Mouse (Mus musculus): ENCODE results near the gene Aaas. TPM values are rescaled to one million over a fixed set of nuclear protein-coding genes. Genes with fewer than 3 reads are reported as not detected.
A peak's percentile ranks its signal among the peaks of the same experiment; 100 is the strongest.

Gene Aaas
- polyA plus RNA-seq (2017; shearing (Covaris generic)) = 10 to 100 TPM; 41.7 to 63.7 TPM

DNA sequence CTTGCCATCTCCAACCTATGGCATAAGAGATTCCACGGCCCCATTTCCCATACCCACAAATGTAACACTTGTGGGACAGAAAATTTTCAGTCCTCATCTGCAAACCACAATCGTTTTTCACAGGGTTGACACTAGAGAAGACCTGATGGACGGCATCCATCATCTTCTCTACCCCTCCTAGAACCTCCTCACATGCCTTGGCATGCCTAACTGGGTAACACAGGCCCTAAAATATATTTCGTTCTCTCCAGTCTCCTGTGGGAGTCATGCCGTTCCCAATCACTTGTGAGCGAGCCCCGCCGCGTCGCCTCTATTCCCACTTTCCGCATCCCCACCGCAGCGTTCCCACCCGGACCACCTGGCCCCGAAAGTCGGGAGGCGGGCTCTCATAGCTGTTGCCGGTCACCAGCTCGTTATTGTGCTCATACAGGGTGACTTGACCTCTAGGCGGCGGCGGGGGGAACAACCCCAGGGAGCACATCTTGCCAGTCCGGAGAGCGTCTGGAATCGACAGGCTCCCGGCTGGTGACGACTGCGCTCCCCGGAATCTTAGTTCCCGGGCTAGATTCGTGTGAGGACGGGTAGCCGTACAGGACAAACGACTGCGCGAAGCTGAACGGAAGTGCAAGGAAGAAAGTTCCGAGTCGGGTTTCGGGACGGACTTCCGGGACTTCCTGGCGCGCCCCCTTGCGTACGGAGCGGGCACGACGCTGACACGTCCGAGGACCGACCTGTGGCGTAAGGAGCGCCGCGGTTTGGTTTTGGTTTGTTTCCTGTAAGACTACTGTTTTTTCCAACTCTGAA, at the start of gene Aaas:
TSS of gene Aaas (minus strand) at position 634 of the 804 bp plus-strand sequence.
- peak; percentile 96 for ATAC-seq

DNA sequence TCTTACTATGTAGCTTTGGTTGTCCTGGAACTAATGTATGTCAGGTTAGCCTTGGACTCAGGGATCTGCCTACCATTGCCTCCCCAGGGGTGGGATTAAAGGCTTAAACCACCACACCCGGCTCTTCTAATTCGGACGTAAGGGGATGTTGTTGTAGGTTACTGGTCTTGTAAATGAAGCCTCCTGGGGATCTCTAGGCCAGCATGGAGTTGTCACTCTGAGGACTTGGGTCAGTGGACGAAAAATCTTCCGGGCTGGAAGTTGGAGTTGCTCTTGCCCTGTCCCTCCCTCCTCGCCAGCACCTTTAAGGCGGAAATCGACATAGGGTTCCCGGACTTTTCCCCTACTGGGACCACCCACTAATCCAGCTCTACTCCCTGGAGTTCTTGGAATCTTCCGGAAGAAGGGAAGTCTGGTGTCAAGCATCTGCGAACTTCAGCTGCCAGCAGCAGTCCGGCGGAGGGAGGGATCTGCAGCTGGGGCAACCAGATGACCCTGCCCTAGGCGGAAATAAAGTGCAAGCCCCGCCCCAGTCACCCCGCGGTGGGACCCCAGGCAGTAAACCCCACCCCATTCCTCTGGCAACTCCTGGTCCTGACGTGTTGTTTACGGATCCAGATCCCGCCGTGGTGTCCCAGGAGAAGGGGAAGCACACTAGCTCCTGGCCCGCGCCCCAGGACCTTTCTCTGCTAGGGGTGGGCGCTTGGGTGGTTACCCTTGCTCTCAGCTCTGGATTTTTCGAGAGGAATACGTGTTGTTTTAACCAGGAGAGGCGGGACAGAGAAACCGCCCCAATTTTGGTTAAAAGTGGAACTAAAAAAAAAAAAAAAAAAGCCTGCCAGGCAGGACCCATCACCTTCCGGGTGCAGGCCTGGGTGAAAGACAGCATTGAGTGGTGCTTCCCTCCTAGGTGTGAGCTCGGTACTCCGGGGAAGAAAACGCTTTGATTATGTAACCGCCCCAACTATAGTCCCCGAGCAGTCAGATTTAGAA, 49.0 kb upstream of the Aaas start:
- ATAC-seq = peak; percentile 83

DNA sequence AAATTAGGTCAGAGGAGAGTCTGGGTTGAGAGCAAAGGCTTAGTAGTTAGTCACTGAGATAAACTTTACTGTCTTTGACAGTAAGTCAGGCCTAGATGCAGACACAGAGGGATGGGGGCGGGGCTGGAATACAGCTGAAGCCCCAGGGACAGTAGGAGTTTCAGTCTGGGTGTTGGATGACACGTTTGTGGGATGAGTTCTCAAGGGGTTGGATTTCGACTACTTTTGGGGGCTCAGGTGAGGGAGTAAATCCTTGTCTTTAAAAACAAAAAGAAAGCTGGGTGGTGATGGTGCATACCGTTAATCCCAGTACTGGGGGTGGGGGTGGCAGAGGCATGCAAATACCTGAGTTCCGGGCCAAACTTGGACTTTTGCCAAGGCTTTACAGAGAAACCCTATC, 48.1 kb upstream of the Aaas start:
- ATAC-seq = no peak

DNA sequence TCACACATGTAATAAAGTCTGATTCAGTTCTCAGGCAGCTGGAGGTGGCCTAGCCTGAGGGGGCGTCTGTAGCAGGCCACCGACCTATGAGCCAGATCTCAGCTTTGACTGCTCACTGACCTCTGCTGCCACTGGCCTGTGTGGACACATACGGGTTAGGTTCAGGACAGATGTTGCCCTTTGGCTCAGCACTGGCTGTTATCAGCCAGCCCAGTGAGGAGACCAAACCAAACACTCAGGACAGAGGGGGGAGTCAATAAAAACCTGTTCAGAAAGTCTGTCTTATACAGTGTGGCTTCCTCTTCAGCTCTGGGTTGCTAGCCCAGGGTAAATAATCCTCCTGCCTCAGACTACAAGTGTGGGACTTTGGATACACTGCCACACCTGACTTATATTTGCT, 44.5 kb upstream of the Aaas start:
- no peak for ATAC-seq

DNA sequence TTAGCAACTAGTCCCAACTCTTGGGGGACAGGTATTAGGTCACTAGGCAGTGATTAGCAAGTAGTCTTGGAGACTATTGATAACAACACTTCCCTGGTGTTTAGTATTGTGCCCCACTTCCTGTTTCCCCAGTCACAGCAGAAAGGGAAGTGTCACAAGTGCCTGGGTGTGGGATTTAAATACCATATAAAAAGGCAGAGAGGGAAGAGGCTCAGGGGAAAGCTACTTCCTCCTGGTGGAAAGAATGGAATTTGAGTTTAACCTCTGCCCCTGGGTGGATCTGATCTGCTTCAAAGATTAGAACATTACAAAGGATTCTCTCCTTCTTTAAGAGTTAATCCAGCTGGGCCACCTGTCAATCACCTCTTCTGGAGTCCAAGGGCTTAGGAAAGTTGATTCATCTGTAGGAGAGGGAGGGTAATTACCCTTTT, 43.0 kb upstream of the Aaas start:
- ATAC-seq = peak; percentile 51

DNA sequence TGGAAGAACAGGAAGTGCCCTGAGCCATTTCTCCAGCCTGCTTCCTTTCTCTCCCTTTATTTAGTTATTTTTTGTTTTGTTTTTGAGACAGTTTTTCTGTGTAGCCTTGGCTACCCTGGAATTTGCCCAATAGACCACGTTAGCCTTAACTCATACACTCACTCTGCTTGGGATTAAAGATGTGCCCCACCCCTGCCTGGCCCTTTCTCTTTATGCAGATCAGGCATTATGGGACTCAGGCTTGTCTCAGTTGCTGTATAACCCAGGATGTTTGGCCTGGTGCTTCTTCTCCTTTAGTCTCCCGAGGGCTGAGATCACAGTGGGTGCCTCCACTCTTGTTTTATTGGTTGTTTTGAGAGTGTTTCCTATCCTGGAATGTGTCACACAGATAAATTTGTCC, 41.9 kb upstream of the Aaas start:
- no peak for ATAC-seq

DNA sequence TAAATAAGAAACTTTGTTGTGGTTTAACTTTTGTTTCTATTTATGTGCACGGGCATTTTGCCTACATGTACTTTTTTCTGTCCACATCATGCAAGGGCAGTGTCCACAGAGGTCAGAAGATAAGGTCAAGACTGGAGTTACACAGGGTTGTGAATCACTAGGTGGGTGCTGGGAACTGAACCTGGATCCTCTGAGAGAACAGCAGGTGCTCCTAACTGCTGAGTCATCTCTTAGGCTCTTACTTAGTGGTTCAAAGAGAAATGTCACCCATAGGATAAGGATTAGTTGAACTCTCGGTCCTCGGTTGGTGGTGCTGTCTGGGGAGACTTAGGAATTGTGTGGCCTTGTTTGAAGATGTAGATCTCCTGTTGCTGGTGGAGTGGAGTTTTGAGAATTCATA, 38.4 kb upstream of the Aaas start:
- ATAC-seq = no peak

DNA sequence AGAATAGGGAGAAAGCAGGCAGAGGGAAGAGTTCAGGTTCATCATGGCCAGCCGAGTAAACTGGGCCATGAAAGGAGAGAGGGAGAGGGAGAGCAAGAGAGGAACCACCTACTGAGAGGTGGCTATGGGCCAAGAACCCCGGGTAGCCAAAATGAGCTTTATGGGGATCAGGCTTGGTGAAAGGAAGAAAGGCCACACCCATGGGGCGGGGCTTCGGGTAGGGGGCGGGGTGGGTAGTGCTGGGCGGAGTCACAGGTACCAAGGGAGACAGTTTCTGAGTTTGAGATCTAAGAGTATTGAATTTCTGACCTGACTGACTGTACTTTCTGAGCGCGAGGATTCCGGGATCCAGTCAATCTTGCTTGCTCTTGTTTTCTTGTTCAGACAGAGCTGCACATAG, 36.1 kb upstream of the Aaas start:
- no peak for ATAC-seq

DNA sequence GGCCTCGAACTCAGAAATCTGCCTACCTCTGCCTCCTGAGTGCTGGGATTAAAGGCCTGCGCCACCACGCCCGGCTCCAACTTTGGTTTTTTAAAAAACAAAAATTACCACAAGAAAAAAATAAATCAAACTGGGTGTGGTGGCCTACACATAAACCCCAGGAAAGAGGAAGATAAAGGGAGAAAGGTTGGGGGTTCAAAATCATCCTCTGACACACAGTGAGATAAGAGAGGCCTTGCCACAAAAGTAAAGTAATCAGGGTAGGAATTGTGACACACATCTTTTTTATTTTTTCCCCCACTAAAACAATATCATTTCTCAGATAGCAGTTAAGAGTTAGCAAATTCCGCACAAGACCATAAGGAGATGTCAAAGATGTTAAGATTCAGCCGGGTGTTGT, 33.1 kb upstream of the Aaas start:
- ATAC-seq = no peak

DNA sequence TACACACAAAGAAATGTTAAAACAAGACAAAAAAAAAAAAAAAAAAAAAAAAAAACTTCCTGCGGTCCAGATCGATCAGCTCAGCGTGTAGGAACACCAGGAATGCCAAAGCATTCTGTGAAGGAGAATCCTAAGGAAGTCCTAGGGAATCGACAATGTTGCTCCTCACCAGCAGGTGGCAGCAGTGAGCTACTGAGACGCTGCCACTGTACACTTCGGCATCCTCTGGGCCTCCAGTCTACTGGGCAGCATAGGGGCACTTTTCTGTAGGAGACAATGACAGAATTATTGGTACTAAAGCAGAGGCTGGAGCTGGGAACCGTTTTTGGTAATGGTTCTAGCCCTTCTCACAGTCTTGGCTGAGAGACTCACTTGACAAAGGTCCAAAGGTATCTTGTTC, 31.0 kb upstream of the Aaas start:
- ATAC-seq = peak; percentile 50

DNA sequence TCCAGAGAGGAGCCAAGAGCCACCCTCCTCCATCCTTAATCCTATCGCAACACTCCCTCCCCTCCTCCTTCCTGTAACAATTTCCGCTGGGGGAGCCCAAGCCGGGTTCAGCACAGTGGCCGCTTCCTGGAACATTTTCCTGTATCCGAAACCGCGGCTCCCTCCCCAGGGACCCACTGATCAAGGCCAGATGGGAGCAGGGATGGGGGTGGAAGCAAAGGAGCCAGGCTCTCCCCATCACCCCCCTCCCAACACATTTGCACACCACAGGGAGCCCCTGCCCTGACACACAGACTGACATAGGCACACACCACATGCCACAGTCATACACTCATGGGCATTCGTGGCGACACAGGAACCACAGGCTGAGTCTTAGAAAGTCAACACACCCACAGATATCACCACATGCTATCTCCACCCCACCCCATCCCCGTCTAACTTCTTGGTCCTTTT, 27.3 kb upstream of the Aaas start:
- no peak for ATAC-seq

DNA sequence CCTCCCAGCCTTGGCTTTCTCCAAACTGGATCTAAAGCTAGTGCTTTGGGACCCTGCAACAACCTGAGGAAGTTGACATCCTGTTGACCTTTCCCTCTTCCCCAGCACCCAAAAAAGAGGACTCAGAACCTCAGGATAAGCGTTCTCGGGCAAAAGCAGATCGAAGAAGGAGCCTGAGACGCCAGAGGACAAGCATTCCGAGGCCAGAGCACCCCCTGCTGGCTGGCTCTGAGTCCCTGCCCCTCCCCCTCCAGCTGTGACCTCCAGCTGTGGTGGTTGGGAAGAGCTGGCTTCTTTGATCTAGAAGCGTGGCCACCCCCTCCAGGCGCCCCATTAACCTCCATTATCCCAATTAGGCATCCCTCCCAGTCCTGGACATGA, 26.6 kb upstream of the Aaas start:
- ATAC-seq = peak; percentile 74

DNA sequence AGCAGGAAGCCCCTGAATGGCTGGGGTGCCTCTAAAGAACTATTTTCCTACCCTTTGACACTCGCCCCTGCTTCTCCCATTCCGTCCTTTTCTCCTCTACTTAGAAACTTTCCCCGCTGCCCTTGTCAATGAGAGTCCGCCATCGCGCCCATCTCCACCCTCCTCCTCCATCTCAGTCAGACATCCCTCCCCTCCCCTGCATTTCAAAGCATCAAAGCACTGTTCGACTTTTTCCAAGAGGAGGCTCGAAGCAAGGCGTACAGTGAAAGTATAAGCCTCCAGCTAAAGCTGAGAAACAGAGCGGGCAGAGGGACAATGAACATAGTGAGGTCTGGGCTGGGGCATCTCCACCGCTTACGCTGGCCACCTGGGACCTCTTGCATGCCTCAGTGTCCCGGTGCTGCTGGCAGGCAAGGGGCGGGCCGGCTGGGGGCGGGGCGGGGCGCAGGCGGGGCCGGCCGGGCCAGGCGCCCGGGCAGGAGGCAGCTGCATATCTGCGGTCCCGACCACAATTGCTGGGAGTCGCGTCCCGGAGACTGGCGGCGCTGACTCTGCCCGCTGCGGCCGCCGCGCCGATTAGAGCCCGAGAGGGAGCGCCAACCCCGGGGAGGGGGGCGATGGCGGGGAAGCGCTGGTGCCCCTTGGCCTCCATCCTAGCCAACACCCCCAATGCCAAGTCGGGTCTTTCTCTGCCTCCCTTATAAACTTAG, 26.0 kb upstream of the Aaas start:
- ATAC-seq = peak; percentile 65

DNA sequence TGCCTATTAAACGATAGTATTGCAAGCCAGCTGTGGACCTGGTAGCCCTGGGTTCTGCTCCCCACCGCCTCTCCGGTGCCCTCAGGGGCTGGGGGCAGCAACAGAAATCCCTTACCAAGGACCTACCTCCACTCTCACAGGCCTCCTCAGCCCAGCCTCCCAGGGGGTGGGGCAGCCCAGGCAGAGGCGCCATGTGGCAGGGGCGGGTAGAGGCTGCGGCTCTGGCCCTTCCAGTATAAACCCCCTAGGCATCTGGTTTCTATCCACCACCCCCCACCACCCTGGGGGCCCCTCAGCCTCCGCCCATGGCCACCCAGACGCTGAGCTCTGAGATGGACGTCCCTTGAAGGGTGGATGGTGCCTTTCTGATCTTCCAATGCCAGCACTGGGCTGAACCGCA, 20.2 kb upstream of the Aaas start:
- ATAC-seq = no peak

DNA sequence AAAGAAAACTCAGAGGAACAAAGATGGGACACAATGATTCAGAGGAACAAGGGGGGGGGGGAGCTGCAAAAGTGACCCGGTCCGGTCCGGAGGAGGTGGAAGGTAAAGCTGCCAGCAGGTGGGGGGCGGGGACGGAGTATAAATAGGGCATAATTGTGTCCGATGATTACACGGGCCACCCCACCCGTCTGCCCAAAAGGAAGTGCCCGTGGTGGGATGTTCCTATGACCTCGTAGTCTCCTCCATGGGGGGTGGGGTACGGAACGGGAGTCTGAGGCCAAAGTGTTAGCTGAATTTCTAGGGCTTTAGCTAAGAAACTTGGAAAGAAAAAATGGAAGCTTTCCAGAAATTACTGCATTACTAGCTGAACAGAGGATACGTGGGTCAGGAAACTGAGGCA, 19.4 kb upstream of the Aaas start:
- ATAC-seq = no peak

DNA sequence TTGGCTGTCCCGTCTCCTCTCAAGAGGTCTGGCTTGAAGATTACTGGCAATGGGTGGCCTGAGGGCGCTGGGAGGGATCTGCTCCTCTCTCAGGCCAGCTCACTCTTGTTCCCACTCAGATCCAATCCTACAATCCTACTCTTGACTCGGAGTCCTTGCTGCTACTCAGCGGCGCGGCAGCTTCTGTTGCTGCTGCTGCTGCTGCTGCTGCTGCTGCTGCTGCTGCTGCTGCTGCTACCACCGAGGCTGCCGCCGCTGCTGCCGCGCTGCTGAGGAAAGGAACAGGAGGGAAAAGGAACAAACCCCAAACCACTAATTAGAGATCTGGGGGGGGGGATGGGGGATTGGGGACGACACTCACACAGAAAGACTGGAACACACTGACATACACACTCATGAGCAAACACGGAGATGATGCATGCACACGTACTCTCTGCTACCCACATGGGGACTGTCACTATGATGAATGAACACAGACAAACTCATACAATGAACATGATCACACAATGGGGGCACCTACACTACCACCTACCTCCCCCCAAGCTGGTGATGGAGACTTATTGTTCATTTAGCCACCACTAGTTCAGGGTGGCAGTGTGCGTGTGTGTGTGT, 16.3 kb upstream of the Aaas start, which contains the start of gene Sp7:
TSS of gene Sp7 (minus strand) at position 450 of the 612 bp plus-strand sequence.
- ATAC-seq = no peak

DNA sequence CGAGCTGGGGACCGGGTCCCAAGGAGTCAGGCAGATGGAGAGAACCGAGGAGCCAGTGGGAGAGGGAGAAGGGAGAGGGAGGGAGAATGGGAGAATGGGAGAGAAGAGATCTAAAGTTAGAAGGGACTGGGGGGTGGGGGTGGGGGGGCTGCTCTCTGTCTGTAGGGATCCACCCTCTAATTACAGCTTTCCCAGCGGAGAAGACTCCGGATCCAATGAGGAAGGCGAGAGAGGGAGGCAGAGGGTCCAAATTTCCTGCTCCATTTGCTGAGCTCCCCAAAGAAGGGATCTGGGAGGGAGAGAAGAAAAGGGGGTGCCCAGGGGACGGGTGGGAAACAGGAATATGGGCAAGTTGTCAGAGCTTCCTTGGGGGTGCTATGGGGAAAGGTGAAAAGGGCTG, 15.7 kb upstream of the Aaas start:
- no peak for ATAC-seq

DNA sequence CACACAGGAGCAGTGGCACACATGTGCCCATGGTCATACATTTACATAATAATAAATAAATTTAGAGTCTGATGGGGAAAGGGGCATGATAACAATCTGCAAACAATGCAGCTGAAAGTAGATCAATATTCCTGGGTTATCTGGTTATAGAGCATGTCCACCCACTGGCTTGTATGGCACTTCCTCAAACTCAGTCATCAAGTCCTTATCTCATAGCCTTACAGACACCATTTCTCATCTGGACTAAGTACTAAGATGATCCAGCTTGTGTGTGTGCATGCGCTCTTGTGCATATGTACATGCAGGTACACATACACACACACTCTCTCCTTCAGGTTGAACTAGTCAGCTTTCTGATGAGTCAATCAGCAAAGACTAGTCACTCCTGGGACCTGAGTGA, 14.1 kb upstream of the Aaas start:
- ATAC-seq = no peak

DNA sequence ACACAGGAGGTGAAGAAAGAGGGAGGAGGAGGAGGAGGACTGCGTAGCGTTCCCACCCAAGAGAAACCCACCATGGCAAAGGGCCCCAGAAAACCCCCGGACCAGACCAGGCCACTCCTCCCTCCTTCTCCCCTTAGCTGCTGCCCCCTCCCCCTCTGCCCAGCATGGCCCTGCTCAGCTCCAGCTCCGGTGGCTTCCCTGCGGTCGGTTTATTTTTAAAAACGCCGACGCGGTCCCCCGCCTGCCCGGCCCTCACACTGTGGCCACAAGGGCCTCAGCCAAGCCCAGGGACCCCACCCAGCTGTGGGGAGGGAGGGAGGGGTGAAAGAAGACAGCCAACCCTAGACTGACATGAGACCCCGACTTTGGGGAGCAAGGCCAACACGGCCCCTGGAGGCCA, 12.1 kb upstream of the Aaas start:
- no peak for ATAC-seq

DNA sequence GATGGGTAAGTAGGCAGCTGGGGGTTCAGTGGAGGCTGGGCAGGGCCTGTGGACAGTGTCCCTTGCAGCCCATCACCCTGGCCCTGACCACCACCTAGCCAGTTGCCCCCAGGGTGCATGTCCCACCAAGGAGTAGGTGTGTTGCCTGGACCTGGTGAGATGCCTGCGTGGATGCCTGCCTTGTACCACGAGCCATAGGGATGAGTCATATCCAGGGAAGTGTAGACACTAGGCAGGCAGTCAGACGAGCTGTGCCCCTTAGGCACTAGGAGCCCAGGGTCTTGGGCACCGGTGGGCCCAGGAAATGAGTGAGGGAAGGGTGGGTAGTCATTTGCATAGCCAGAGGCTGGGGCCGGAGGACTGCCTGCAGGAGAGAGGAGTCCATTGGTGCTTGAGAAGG, 8.3 kb upstream of the Aaas start:
- no peak for ATAC-seq

DNA sequence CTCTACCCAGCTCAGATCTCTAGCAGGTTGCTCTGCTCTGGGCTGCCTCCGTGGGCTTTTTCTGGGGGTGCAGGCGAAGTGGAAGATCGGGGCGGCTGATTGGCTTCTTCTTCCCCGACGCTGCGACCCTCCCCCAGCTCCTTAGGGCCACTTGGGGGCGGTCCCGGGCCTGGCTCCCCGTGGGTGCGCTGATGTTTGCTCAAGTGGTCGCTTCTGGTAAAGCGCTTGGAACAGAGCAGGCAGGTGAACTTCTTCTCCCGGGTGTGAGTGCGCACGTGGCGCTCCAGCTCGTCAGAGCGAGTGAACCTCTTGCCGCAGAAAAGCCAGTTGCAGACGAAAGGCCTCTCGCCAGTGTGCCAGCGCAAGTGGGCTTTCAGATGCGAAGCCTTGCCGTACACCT, 7.6 kb upstream of the Aaas start:
- ATAC-seq = no peak
